Mouse (Mus musculus): ENCODE results near the gene Plppr3. TPM values are rescaled to one million over a fixed set of nuclear protein-coding genes. Genes with fewer than 3 reads are reported as not detected.
A peak's percentile ranks its signal among the peaks of the same experiment; 100 is the strongest.

The Plppr3 gene
- polyA plus RNA-seq, 1 experiment from 2014 or later = 6.2 TPM

- 26% methylated on average over 6 of the region's 6 CpGs for WGBS
- H3K9ac ChIP-seq (ENCODE audit: low read depth, low read length) = peak overlapping the region; percentile 55; the same call in 1 of the 2 replicates
- peak overlapping the region; percentile 61 for H3K4me2 ChIP-seq (replicated peaks; ENCODE audit: low read depth)
These were observed 50.0 kb downstream of the Plppr3 start for GRCm38 (mm10) chr10:79824413-79824812.

DNA sequence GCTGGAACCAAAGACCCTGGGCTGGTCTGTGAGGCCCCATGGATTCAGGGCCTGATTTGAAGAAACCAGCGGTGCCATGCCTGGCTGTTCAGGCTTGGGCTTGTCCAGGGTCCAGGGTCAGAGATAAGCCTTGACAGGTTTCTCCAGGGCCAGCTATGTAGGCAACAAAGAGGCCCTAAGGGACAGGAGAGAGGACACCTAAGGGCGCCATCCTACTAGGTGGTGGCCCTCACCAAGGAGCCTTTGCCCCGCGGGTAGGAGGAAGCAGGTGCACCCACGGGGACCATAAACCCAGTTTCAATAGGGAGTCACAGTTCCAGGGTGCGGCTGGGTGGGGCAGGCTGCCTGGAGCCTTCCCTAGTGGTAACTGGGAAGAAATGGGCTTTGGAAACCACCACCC is 51.4 kb downstream of the Plppr3 start:
- peak overlapping the region; percentile 47 for H3K4me3 ChIP-seq (ENCODE audit: low read depth, low read length)
- H3K9me3 ChIP-seq (ENCODE audit: control insufficient read depth) = no peaks in the 10 kb centered on the region
- WGBS = 34% methylated on average over 6 of the region's 6 CpGs
- H3K4me1 ChIP-seq (replicated peaks; ENCODE audit: control insufficient read depth, insufficient read depth, low read length) = 0 out of 2 replicates have a peak, but pooled peaks cover 21% of the 10 kb centered on the region
- peak; percentile 77 for ATAC-seq
- TF ChIP-seq CTCF (IDR thresholded peaks at IDR 0.05; ENCODE audit: low read depth) = peak; percentile 30
- H3K36me3 ChIP-seq (ENCODE audit: control insufficient read depth, insufficient read depth) = peaks cover 21% of the 10 kb centered on the region
- no peaks in the 10 kb centered on the region for H3K27me3 ChIP-seq (replicated peaks; ENCODE audit: control insufficient read depth, insufficient read depth, low read length)
- H3K4me2 ChIP-seq (replicated peaks; ENCODE audit: low read depth) = peak overlapping the region; percentile 61
- H3K27ac ChIP-seq (ENCODE audit: low read depth, low read length) = peak overlapping the region; percentile 99
- H3K9ac ChIP-seq (ENCODE audit: low read depth, low read length) = peak overlapping the region; percentile 55

More at GRCm38 (mm10) chr10:79824413-79824812, 50.0 kb downstream of the Plppr3 start:
- no peaks in the 10 kb centered on the region for H3K27me3 ChIP-seq (replicated peaks; ENCODE audit: control insufficient read depth, insufficient read depth, low read length)
- peak; percentile 65 for ATAC-seq
- 0 out of 2 replicates have a peak, but pooled peaks cover 21% of the 10 kb centered on the region for H3K4me1 ChIP-seq (replicated peaks; ENCODE audit: control insufficient read depth, insufficient read depth, low read length)
- peak overlapping the region; percentile 47; the same call in 1 of the 2 replicates for H3K4me3 ChIP-seq (ENCODE audit: low read depth, low read length)
- peaks cover 29% of the 10 kb centered on the region for H3K36me3 ChIP-seq (ENCODE audit: control insufficient read depth, insufficient read depth)
- peak overlapping the region; percentile 99 for H3K27ac ChIP-seq (ENCODE audit: low read depth, low read length)
- TF ChIP-seq CTCF (IDR thresholded peaks at IDR 0.05; ENCODE audit: low read depth) = no peak
- H3K9me3 ChIP-seq (ENCODE audit: control insufficient read depth) = no peaks in the 10 kb centered on the region

DNA sequence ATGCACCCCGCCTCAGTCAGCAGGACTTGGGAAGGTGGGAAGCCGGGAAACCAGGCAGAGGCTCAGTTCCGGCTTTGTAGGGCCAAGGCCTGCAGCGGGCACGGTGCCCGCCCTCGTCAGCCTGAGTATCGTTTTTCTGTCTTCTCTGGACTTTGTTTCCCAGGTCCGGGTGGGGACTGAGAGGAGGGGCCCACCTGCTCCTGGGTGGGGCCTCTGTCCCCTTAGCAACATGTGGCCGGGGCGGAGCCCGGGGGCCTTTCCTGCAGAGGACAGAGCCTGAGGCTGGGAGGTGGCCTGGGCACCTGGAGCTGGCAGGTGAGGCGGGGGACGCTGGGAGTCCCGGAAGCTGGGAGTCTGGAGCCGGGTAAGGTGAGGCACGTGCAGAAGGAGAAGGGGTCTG is 52.1 kb downstream of the Plppr3 start:
- H3K9ac ChIP-seq (ENCODE audit: low read depth, low read length) = peak overlapping the region; percentile 64
- no peaks in the 10 kb centered on the region for H3K27me3 ChIP-seq (replicated peaks; ENCODE audit: control insufficient read depth, insufficient read depth, low read length)
- 13% methylated on average over 17 of the region's 17 CpGs for WGBS
- peak overlapping the region; percentile 47 for H3K4me3 ChIP-seq (ENCODE audit: low read depth, low read length)
- no peak for TF ChIP-seq CTCF (IDR thresholded peaks at IDR 0.05; ENCODE audit: low read depth)
- peak overlapping the region; percentile 70 for H3K4me2 ChIP-seq (replicated peaks; ENCODE audit: low read depth)
- H3K9me3 ChIP-seq (ENCODE audit: control insufficient read depth) = no peaks in the 10 kb centered on the region
- H3K36me3 ChIP-seq (ENCODE audit: control insufficient read depth, insufficient read depth) = peaks cover 21% of the 10 kb centered on the region
- H3K27ac ChIP-seq (ENCODE audit: low read depth, low read length) = peak overlapping the region; percentile 99
- peak; percentile 78 for ATAC-seq
- 0 out of 2 replicates have a peak, but pooled peaks cover 16% of the 10 kb centered on the region for H3K4me1 ChIP-seq (replicated peaks; ENCODE audit: control insufficient read depth, insufficient read depth, low read length)

DNA sequence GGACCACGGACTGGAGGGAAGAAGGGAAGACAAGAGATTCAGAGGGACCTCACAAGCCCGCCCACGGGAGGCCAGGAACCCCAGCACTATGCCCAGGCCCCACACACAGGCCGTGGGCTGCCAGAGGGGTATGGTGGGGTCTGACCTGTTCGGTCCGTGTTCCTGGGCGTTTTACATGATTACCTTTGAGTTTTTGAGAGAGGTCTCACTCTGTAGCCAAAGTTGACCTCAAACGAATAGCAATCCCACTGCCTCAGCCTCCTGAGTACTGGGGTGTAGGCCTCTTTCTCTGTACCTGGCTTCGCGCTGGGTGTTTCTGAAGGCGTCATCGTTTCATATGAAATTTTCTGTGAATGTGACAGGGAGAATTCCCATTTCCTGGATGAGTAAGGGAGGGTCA is 52.7 kb downstream of the Plppr3 start:
- H3K27me3 ChIP-seq (replicated peaks; ENCODE audit: control insufficient read depth, insufficient read depth, low read length) = no peaks in the 10 kb centered on the region
- peak overlapping the region; percentile 64 for H3K9ac ChIP-seq (ENCODE audit: low read depth, low read length)
- peak overlapping the region; percentile 47 for H3K4me3 ChIP-seq (ENCODE audit: low read depth, low read length)
- H3K27ac ChIP-seq (ENCODE audit: low read depth, low read length) = peak overlapping the region; percentile 99
- WGBS = 47% methylated on average over 12 of the region's 12 CpGs
- 0 out of 2 replicates have a peak, but pooled peaks cover 14% of the 10 kb centered on the region for H3K4me1 ChIP-seq (replicated peaks; ENCODE audit: control insufficient read depth, insufficient read depth, low read length)
- no peak for TF ChIP-seq CTCF (IDR thresholded peaks at IDR 0.05; ENCODE audit: low read depth)
- H3K36me3 ChIP-seq (ENCODE audit: control insufficient read depth, insufficient read depth) = peaks cover 18% of the 10 kb centered on the region
- H3K9me3 ChIP-seq (ENCODE audit: control insufficient read depth) = no peaks in the 10 kb centered on the region
- no peak for ATAC-seq
- H3K4me2 ChIP-seq (replicated peaks; ENCODE audit: low read depth) = peak overlapping the region; percentile 70

GRCm38 (mm10) chr10:79820782-79821181 is 53.7 kb downstream of the Plppr3 start, which contains the start of gene Misp:
TSS of gene Misp (plus strand) at chr10:79820989.
- Histone ChIP-seq H3K36me3 (ENCODE audit: control insufficient read depth, insufficient read depth) (peaks cover 10% of the 10 kb centered on the region), H3K9me3 (ENCODE audit: control insufficient read depth) (no peaks in the 10 kb centered on the region), H3K27ac (ENCODE audit: low read depth, low read length) (peak within 1 kb of the TSS; percentile 99), H3K4me3 (ENCODE audit: low read depth, low read length) (peak within 1 kb of the TSS; percentile 47), H3K27me3 (replicated peaks; ENCODE audit: control insufficient read depth, insufficient read depth, low read length) (no peaks in the 10 kb centered on the region), H3K4me2 (replicated peaks; ENCODE audit: low read depth) (peak within 1 kb of the TSS; percentile 70), H3K9ac (ENCODE audit: low read depth, low read length) (peak within 1 kb of the TSS; percentile 64), H3K4me1 (replicated peaks; ENCODE audit: control insufficient read depth, insufficient read depth, low read length) (0 out of 2 replicates have a peak, but pooled peaks cover 11% of the 10 kb centered on the region)
- no peak for ATAC-seq
- TF ChIP-seq CTCF (IDR thresholded peaks at IDR 0.05; ENCODE audit: low read depth) = peak; percentile 58
- WGBS = 40% methylated on average over 11 of the region's 11 CpGs

GRCm38 (mm10) chr10:79820277-79820676 is 54.2 kb downstream of the Plppr3 start:
- H3K27me3 ChIP-seq (replicated peaks; ENCODE audit: control insufficient read depth, insufficient read depth, low read length) = no peaks in the 10 kb centered on the region
- peak overlapping the region; percentile 43; the same call in 1 of the 2 replicates for H3K9ac ChIP-seq (ENCODE audit: low read depth, low read length)
- 48% methylated on average over 8 of the region's 8 CpGs for WGBS
- peak overlapping the region; percentile 70 for H3K4me2 ChIP-seq (replicated peaks; ENCODE audit: low read depth)
- no peaks in the 10 kb centered on the region for H3K9me3 ChIP-seq (ENCODE audit: control insufficient read depth)
- H3K27ac ChIP-seq (ENCODE audit: low read depth, low read length) = peak overlapping the region; percentile 99
- TF ChIP-seq CTCF (IDR thresholded peaks at IDR 0.05; ENCODE audit: low read depth) = no peak
- H3K36me3 ChIP-seq (ENCODE audit: control insufficient read depth, insufficient read depth) = peaks cover 7% of the 10 kb centered on the region
- H3K4me1 ChIP-seq (replicated peaks; ENCODE audit: control insufficient read depth, insufficient read depth, low read length) = 0 out of 2 replicates have a peak, but pooled peaks cover 9% of the 10 kb centered on the region
- ATAC-seq = no peak
- H3K4me3 ChIP-seq (ENCODE audit: low read depth, low read length) = peak overlapping the region; percentile 47; the same call in 1 of the 2 replicates

All from intestine, postnatal 0 days (tissue).